Mouse (Mus musculus): ENCODE results near the gene Por.

DNA sequence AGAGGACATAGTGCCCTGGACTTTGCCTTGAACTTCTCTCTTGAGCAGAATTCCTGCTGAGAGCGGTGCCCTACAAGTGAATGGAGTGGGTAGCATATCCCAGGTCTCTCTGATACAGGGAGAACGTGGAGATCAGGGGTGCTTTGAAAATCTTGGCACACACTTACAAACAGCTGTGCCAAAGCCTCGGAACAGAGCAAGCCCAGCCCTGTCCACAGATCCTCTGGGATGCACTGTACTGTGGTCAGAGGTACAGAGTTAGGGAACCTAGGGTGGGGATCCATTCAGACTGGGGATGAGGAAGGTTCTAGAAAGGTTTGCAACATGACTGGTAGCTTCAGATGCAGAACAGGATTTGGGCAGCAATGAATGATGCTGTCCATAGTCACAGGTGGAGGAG is 50.3 kb downstream of the Por start:
- TF ChIP-seq ZNF384 (IDR thresholded peaks at IDR 0.05; ENCODE audit: low read depth, low read length) (no peak), CTCF (IDR thresholded peaks at IDR 0.05 in 2 of 3, conservative IDR thresholded peaks at IDR 0.05 in 1 of 3; ENCODE audit: control insufficient read depth in 1 of 3, insufficient read depth in 1 of 3, low read depth in 2 of 3, low read length in 3 of 3, poor library complexity in 1 of 3, severe bottlenecking in 1 of 3) (no peak), POLR2A (IDR thresholded peaks at IDR 0.05; ENCODE audit: control insufficient read depth in 1 of 2, insufficient read depth in 1 of 2, low read depth in 1 of 2, low read length in 2 of 2, poor library complexity in 1 of 2) (no peak), USF1 (IDR thresholded peaks at IDR 0.05; ENCODE audit: low read depth, low read length) (no peak)
